Mouse (Mus musculus): ENCODE measurements at regions not wholly inside any gene's neighbourhood (a gene's known extent, or its start where the extent isn't known, plus 50 kb on each side); places are given as distances from the start of the nearest gene placed in this dataset.
A peak's percentile ranks its signal among the peaks of the same experiment; 100 is the strongest.

GRCm38 (mm10) chr11:18715851-18716126, 303.0 kb downstream of the Meis1 start:
- no peak for DNase-seq

DNA sequence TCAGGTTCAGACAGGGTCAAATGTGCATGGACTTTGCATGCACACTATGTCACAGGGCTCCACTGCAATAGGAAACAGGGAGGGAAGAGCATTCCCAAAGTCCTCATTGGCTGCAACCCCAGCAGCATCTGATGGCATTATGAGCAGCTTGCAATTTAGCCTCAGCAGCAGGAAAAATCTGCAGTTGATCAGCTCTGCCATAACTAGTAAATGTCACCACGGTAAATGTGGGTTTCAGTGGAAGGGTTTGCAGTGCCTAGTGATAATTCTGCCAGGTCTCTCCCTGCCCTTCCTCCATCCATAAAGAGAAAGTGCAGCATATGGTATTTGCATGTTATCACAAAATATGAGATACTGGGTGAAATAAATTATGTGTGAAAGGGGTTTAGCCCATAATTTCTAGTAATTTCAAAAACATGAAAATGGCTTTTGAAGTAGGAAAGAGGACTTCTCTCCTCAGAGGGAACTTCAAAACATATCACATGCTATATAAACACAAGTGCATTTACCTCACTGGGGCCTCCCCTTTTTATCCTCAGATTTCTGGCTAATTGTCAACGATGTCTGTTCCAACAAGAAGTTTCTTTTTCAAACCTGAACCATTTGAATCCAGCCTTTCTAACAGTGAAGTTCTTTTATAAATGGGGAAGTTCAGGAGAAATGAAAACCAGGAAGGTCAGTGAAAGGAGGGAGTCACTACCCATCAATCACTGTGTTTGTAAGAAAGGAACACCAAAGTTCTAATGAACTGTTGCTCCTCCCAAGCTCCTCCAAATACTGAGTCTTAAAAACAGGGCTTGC, 303.5 kb downstream of the Meis1 start:
- no peak for DNase-seq

- no peak for DNase-seq
Observed at GRCm38 (mm10) chr11:18714400-18714799, 304.4 kb downstream of the Meis1 start.

DNA sequence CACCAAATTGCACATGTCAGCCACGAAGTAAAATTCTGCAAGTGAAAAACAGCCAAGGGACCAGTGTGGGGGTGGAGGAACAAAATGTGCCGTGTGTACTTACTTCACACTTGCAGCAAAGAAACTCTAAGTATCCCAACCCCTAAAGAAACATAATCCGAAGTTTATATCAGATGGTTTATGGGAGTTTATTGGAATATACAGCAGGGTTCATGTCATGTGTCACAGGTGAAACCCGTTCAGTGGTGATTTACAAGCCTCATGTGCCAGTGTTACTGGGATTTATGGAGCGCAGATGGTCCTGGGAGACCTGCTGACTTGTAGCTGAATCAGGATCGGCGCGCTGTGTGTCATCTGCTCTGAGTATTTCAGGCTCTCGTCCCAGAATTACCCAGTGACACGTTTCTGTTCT, 306.1 kb downstream of the Meis1 start:
- DNase-seq: no peak

DNA sequence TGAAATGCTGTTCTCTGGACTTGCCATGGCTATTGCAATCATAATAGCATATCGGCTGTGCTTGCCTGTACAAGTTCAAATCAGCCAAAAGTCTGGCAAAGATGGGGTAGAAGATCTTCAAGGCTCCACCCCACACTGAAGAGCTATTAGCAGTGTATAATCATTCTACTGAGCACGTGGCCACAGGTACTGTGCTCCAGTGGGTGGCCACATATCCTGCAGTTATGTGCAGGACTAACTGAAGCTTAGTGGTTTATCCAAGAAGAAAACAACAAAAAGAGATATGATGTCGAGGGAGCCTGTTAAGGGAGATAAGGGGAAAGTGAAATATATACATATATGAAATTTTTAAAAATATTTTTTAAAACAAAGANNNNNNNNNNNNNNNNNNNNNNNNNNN, 309.2 kb downstream of the Meis1 start:
- no peak for DNase-seq

DNA sequence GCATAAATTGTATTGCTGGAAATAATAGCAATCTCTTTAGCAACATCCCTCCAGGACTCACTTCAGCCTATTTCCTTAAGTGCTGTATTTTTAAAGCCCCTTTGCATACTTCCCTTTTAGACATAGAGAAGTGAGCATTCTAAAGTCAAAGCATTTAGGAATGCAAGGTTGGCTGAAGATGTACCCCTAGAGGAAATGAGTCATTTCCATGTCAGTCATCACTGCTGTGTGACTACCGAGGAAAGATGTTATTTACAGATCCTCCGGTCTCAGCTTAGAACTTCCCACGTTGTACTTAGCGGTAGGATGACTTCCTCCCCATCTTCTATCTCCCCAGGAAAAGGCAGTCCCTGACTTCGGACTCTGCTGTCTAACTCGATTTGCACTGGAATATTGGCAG, 337.2 kb downstream of the Meis1 start:
- no peak for DNase-seq

DNA sequence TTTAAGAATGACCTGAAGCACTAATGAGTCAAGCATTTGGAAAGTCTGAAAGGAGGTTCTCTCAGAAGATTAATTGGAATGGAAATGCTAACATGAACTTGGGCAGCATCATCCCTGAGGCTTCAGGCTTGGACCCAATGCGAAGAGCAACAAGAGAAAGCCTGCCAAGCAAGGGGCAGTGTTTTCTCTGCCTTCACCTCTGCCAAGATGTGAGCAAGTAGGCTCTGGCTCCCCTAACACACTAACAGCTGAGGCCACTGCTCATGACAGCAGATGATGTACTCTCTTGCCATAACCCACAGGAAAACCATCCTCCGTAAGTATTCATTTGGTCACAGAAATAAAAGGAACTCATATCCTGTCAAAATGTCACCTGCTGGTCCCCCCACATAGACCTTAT, 341.9 kb downstream of the Meis1 start:
- no peak for DNase-seq

- DNase-seq: no peak
Observed at GRCm38 (mm10) chr11:18670967-18671366, 347.8 kb downstream of the Meis1 start.

DNA sequence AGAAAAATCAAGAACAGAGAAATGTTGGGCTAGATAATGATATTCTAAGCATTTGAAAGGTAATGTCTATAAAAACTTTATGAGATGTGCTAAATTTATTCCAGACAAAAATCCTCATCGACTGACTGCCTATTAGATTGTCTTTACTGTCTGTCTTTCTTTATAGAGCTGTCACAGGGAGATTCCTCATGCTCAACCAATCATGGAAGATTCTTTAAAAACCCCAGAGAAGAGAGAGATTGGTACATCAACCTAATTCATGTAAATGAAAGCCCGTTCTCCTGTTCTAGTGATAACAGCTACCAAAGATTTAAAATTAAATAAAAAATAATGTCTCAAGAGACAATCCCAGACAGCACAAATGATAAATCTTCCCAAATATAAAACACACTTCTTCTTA, 349.5 kb downstream of the Meis1 start:
- DNase-seq: no peak

DNA sequence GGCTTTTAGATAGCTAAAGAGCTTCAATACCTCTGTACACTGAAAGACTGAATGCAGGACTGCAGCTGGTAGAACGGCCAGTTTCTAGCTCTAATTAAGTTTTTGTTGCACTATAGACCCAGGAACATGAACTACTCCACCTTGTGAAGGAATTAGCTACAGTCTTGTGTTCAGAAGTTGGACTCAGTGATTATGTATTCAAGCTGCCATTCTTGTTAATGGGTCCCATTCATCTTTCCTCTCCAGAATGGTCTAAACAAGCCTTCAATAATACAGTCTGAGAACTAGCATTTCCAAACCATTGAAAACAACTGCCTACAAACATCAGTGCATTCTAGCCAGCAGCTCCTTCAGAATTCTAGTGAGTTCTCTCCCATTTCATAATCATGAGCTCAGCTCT, 362.4 kb downstream of the Meis1 start:
- DNase-seq: no peak

GRCm38 (mm10) chr11:18631975-18632773, 386.6 kb downstream of the Meis1 start:
- DNase-seq: peak; percentile 63

DNA sequence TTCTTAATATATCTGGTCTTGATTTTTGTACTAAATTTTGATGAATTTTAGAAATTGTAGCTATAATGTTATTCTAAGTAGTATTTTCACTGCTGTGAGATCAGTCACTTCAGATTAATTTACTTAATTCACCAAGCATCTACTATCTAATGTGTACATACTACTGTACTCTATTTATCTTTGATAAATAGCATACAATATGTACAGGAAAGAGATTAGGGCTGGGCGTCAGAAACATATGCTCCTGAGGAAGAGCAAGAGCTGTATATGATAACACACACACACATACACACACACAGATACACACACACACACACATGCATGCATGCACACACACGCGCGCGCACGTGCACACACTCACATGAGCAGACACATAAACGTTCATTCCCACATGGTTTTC, 387.2 kb downstream of the Meis1 start:
- no peak for DNase-seq

GRCm38 (mm10) chr11:18621777-18622176, 397.0 kb downstream of the Meis1 start:
- no peak for DNase-seq

DNA sequence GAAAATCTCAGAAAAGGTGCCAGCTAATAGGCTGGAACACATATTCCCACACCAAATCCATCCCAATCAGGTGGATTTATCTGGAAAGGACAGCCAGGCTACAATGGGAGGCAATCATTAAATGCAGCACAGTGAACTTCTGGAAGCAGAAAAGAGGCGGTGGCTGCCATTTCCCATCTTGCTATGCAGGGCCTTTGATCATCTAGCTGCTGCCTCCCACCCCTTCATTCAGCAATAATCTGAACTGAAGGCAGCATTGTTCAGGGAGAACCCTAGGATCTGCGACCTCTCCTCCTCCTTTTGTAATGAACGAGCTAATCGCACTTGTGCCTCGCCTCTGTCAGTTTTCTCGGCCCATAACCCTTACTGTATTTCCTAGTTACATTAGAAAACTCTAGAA, 413.9 kb downstream of the Meis1 start:
- DNase-seq: no peak

DNA sequence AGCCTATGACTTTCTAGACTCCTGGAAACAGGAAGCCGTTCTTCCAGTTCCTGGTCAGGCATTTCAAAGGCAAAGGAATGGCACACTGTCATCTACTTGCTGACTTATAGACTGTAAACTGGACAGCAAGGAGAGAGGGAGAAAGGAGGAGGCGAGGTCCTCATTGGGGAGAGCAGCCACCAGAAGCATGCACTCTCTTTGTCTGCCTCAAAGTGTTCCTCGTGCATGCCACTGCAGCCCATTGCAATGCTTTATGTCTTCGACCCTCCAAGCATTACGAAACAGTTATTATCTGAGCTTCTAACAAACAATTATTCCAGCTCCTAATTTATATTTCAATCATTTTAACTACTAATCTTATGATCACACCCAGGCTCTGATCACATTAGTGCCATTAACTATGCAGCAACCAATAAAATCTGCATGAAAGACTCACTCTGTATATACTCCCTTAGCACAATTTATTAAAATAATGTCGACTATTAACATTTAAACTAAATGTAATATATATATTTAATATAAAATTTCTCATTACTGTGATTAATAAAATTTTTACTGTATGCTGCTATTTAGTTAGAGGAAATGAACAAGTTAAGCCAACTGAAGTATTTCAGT, 417.1 kb downstream of the Meis1 start:
- no peak for DNase-seq

DNA sequence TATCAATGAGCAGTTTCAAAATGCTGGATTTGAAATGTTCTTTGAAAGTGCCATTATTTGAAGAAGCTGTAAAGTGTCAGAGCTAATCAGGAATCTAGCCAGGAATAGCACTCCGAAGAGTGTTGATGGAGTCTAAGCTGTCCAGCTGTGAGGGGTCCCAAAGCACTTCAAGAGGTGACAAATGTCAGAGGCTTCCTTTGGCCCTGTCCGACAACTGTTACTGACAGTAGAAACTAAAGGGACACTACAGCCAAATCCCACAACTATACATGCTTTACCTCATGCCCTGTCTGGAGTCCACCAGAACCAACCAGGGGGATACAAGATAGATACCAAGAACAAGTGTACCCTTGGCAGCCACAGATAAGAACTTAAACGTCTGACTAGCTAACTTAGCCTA, 420.4 kb downstream of the Meis1 start:
- no peak for DNase-seq

DNA sequence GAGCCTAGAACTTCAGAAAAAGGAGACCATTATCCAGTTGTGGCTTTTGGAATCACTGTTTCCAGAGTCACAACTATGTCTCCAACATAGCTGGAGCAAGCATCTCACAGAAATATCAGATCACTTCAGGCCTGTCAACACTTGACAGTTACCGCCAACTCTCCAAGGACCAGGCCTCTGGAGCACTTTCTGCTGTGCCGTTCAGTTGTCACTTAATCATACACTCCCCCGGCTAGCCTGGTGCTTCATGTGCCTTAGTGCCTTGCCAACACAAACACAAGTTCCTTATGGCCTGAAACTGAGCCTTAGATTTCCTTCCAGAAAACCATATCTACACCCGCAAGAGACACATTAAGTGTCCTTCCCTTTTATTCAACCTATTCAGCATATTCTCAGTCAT, 421.8 kb downstream of the Meis1 start:
- DNase-seq: no peak

DNA sequence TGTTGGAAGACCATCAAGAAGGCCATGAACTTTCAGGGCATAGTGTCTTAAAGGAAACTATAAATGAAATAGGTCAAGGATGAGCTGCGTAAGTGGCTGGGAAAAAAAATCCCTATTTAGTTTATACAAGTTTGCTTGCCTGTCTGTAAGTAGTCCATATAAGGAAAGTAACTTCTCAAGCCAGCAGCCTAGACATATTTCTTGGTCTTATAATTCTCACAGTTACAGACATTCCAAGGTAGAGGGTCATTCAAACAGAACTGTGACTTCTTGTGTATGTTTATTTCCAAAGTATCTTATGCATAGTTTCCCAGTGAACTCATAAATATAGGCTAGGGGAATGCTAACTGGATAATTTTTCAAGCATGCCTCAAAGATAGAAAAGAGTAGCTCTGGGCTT, 428.3 kb downstream of the Meis1 start:
- no peak for DNase-seq

GRCm38 (mm10) chr11:18586468-18586867, 432.3 kb downstream of the Meis1 start:
- DNase-seq: no peak

GRCm38 (mm10) chr11:18585031-18585430, 433.8 kb downstream of the Meis1 start:
- DNase-seq: no peak

- no peak for DNase-seq
Observed at GRCm38 (mm10) chr11:18582781-18583161, 436.0 kb downstream of the Meis1 start.

GRCm38 (mm10) chr11:18581997-18582780, 436.6 kb downstream of the Meis1 start:
- no peak for DNase-seq

All from adrenal gland, adult 2 months (tissue).